Mouse (Mus musculus) adrenal gland (tissue): ENCODE results near the gene Rwdd2b.

Experiments
- intact Hi-C: fragments of 180-260 bp; cut with DNase I; formaldehyde crosslinking; loops from one replicate; pipeline ENCODE4 v1.15.1; 2025

Gene Rwdd2b

GRCm38 (mm10) chr16:87432033-87432814, 8.1 kb downstream of the Rwdd2b start, which contains the start of gene Ltn1:
Gene Ltn1 (minus strand): TSS chr16:87432612.
- intact Hi-C loops = no loop called here

- intact Hi-C loops = loop anchor here (5.0 kb wide), 1 partner anchor 35 kb away; no protein-coding TSS in a partner anchor
These were observed 12.9 kb downstream of the Rwdd2b start for GRCm38 (mm10) chr16:87427516-87427915.

GRCm38 (mm10) chr16:87420662-87421061, 19.7 kb downstream of the Rwdd2b start:
- intact Hi-C loops = loop anchor here (5.0 kb wide), 1 partner anchor 67 kb away; no protein-coding TSS in a partner anchor

- intact Hi-C loops = loop anchor here (10.0 kb wide), 1 partner anchor 80 kb away; no protein-coding TSS in a partner anchor
These were observed 35.4 kb downstream of the Rwdd2b start for GRCm38 (mm10) chr16:87405001-87405400.

GRCm38 (mm10) chr16:87393813-87394548, 46.4 kb downstream of the Rwdd2b start:
- intact Hi-C loops = no loop called here

- intact Hi-C loops = no loop called here
These were observed 52.9 kb downstream of the Rwdd2b start for GRCm38 (mm10) chr16:87387444-87387977.

- intact Hi-C loops = no loop called here
These were observed 56.0 kb downstream of the Rwdd2b start for GRCm38 (mm10) chr16:87384366-87384765.
